Mouse (Mus musculus): ENCODE measurements around the gene Rnf227. TPM values are rescaled to one million over a fixed set of nuclear protein-coding genes. Genes with fewer than 3 reads are reported as not detected.
A peak's percentile ranks its signal among the peaks of the same experiment; 100 is the strongest.
"Not testable (repeated sequence)": the region's sequence is repeated elsewhere in the genome, so short reads cannot be mapped to it uniquely, and the experiment has no call there.

Rnf227 gene
- polyA plus RNA-seq, 1 experiment = not detected

GRCm38 (mm10) chr11:69316361-69316760 is 23.9 kb upstream of the Rnf227 start:
- 96% methylated on average over 6 of the region's 6 CpGs for WGBS
- TF ChIP-seq POLR2A (IDR thresholded peaks at IDR 0.05; ENCODE audit: insufficient read depth, low read depth, low read length) = no peak
- no peak for TF ChIP-seq CTCF (IDR thresholded peaks at IDR 0.05; ENCODE audit: insufficient read depth, low read depth, low read length)
- peaks cover 3% of the 10 kb centered on the region; the same call in 1 of the 2 replicates for H3K4me1 ChIP-seq (ENCODE audit: control insufficient read depth, insufficient read depth, low read length)
- no peak overlapping the region for H3K4me3 ChIP-seq (ENCODE audit: insufficient read depth, low read depth, low read length)
- H3K27ac ChIP-seq (ENCODE audit: insufficient read depth, low read depth, low read length) = no peak overlapping the region

- H3K4me3 ChIP-seq (ENCODE audit: insufficient read depth, low read depth, low read length); H3K27ac ChIP-seq (ENCODE audit: insufficient read depth, low read depth, low read length): not testable (repeated sequence)
- WGBS = 87% methylated on average over 3 of the region's 3 CpGs
- H3K4me1 ChIP-seq (ENCODE audit: control insufficient read depth, insufficient read depth, low read length) = peaks cover 11% of the 10 kb centered on the region
Observed at GRCm38 (mm10) chr11:69318000-69318399, 22.3 kb upstream of the Rnf227 start.

- Histone ChIP-seq H3K27ac (ENCODE audit: insufficient read depth, low read depth, low read length) (no peak overlapping the region), H3K4me3 (ENCODE audit: insufficient read depth, low read depth, low read length) (no peak overlapping the region), H3K4me1 (ENCODE audit: control insufficient read depth, insufficient read depth, low read length) (peaks cover 22% of the 10 kb centered on the region)
- no peak for TF ChIP-seq CTCF (IDR thresholded peaks at IDR 0.05; ENCODE audit: insufficient read depth, low read depth, low read length)
- TF ChIP-seq POLR2A (IDR thresholded peaks at IDR 0.05; ENCODE audit: insufficient read depth, low read depth, low read length) = no peak
- 95% methylated on average over 6 of the region's 6 CpGs for whole genome bisulfite sequencing
Observed at GRCm38 (mm10) chr11:69321580-69321979, 18.7 kb upstream of the Rnf227 start.

GRCm38 (mm10) chr11:69322010-69322409 is 18.3 kb upstream of the Rnf227 start:
- Histone ChIP-seq H3K27ac (ENCODE audit: insufficient read depth, low read depth, low read length) (no peak overlapping the region), H3K4me3 (ENCODE audit: insufficient read depth, low read depth, low read length) (no peak overlapping the region), H3K4me1 (ENCODE audit: control insufficient read depth, insufficient read depth, low read length) (peaks cover 25% of the 10 kb centered on the region)
- WGBS = 55% methylated on average over 6 of the region's 6 CpGs
- no peak for TF ChIP-seq CTCF (IDR thresholded peaks at IDR 0.05; ENCODE audit: insufficient read depth, low read depth, low read length)
- no peak for TF ChIP-seq POLR2A (IDR thresholded peaks at IDR 0.05; ENCODE audit: insufficient read depth, low read depth, low read length)

- peaks cover 31% of the 10 kb centered on the region for H3K4me1 ChIP-seq (ENCODE audit: control insufficient read depth, insufficient read depth, low read length)
- peak overlapping the region; percentile 77 for H3K4me3 ChIP-seq (ENCODE audit: insufficient read depth, low read depth, low read length)
- TF ChIP-seq CTCF (IDR thresholded peaks at IDR 0.05; ENCODE audit: insufficient read depth, low read depth, low read length) (no peak), POLR2A (IDR thresholded peaks at IDR 0.05; ENCODE audit: insufficient read depth, low read depth, low read length) (no peak)
- peak overlapping the region; percentile 82 for H3K27ac ChIP-seq (ENCODE audit: insufficient read depth, low read depth, low read length)
- WGBS = 10% methylated on average over 18 of the region's 18 CpGs
Observed at GRCm38 (mm10) chr11:69322693-69323471, 17.4 kb upstream of the Rnf227 start.

- under 1% methylated on average over 30 of the region's 30 CpGs for WGBS
- Histone ChIP-seq H3K4me3 (ENCODE audit: insufficient read depth, low read depth, low read length) (peak within 1 kb of the TSS; percentile 77), H3K27ac (ENCODE audit: insufficient read depth, low read depth, low read length) (peak within 1 kb of the TSS; percentile 82), H3K4me1 (ENCODE audit: control insufficient read depth, insufficient read depth, low read length) (peaks cover 36% of the 10 kb centered on the region)
- TF ChIP-seq POLR2A (IDR thresholded peaks at IDR 0.05; ENCODE audit: insufficient read depth, low read depth, low read length) (peak; percentile 89), CTCF (IDR thresholded peaks at IDR 0.05; ENCODE audit: insufficient read depth, low read depth, low read length) (no peak)
Observed at GRCm38 (mm10) chr11:69323667-69324111, 16.6 kb upstream of the Rnf227 start, which contains the start of the genes Cntrob and Trappc1. Cntrob (minus strand) TSS chr11:69323775. Trappc1 (plus strand) TSS chr11:69323980.

- no peak for TF ChIP-seq CTCF (IDR thresholded peaks at IDR 0.05; ENCODE audit: insufficient read depth, low read depth, low read length)
- no peak for TF ChIP-seq POLR2A (IDR thresholded peaks at IDR 0.05; ENCODE audit: insufficient read depth, low read depth, low read length)
Observed at GRCm38 (mm10) chr11:69324749-69325148, 15.5 kb upstream of the Rnf227 start.

GRCm38 (mm10) chr11:69325628-69326407 is 14.4 kb upstream of the Rnf227 start, which contains the start of gene Kcnab3:
Kcnab3 (plus strand) TSS chr11:69326258.
- H3K4me3 ChIP-seq (ENCODE audit: insufficient read depth, low read depth, low read length) = peak within 1 kb of the TSS; percentile 69

More at GRCm38 (mm10) chr11:69324749-69325148, 15.5 kb upstream of the Rnf227 start:
- Histone ChIP-seq H3K4me3 (ENCODE audit: insufficient read depth, low read depth, low read length) (no peak overlapping the region), H3K4me1 (ENCODE audit: control insufficient read depth, insufficient read depth, low read length) (peaks cover 36% of the 10 kb centered on the region), H3K27ac (ENCODE audit: insufficient read depth, low read depth, low read length) (no peak overlapping the region)
- WGBS = 77% methylated on average over 6 of the region's 6 CpGs

More at GRCm38 (mm10) chr11:69325628-69326407, 14.4 kb upstream of the Rnf227 start, which contains the start of gene Kcnab3:
- Histone ChIP-seq H3K27ac (ENCODE audit: insufficient read depth, low read depth, low read length) (peak within 1 kb of the TSS; percentile 60), H3K4me1 (ENCODE audit: control insufficient read depth, insufficient read depth, low read length) (peaks cover 36% of the 10 kb centered on the region)
- no peak for TF ChIP-seq CTCF (IDR thresholded peaks at IDR 0.05; ENCODE audit: insufficient read depth, low read depth, low read length)
- peak; percentile 83 for TF ChIP-seq POLR2A (IDR thresholded peaks at IDR 0.05; ENCODE audit: insufficient read depth, low read depth, low read length)
- WGBS = 7% methylated on average over 26 of the region's 26 CpGs

All from olfactory bulb, adult 2 months (tissue).